Mouse (Mus musculus): ENCODE measurements around the gene Myrip.
A peak's percentile ranks its signal among the peaks of the same experiment; 100 is the strongest.

GRCm38 (mm10) chr9:120433747-120434146, 132.4 kb downstream of the Myrip start:
- TF ChIP-seq CTCF (IDR thresholded peaks at IDR 0.05; ENCODE audit: control insufficient read depth, insufficient read depth, insufficient read length), result peak; percentile 81
- no peak for TF ChIP-seq FOSL1 (IDR thresholded peaks at IDR 0.05; ENCODE audit: insufficient read depth, low read length, poor library complexity, severe bottlenecking)
- TF ChIP-seq USF1 (IDR thresholded peaks at IDR 0.05; ENCODE audit: low read depth), result no peak
- TF ChIP-seq CEBPB (IDR thresholded peaks at IDR 0.05; ENCODE audit: low read depth), result no peak
- TF ChIP-seq MYOG (IDR thresholded peaks at IDR 0.05; ENCODE audit: control insufficient read depth, extremely low read depth, insufficient read length), result no peak
- no peak for TF ChIP-seq MAX (IDR thresholded peaks at IDR 0.05)
- TF ChIP-seq MYOD1 (IDR thresholded peaks at IDR 0.05; ENCODE audit: control insufficient read depth, insufficient read length, low read depth), result no peak
